Mouse (Mus musculus) adrenal gland, adult 2 months (tissue): Measurements from ENCODE around the gene Tex13c3. TPM values are rescaled to one million over a fixed set of nuclear protein-coding genes. Genes with fewer than 3 reads are reported as not detected.
"Not testable (repeated sequence)": the region's sequence is repeated elsewhere in the genome, so short reads cannot be mapped to it uniquely, and the experiment has no call there.

Experiments
- DNase-seq: peaks from one replicate; pipeline ENCODE4 v3.0.0; 2021
- long read RNA-seq: library from polyadenylated mRNA; stranded (forward); transcript quantifications from one replicate; pipeline ENCODE4 v2.0.0, GENCODE M21; 2021
- polyA plus RNA-seq: library from polyadenylated mRNA; depleted of rRNA; stranded (reverse); fragments of >200 nt; gene quantifications from 2 replicates; pipeline ENCODE4 v1.2.3, GENCODE M21; 2012; rRNA removed
- total RNA-seq, 2 experiments: library from RNA; stranded (reverse); gene quantifications; 2 replicates each; pipeline ENCODE4 v1.2.3; 2021

The Tex13c3 gene
- total RNA-seq = not detected
- polyA plus RNA-seq = not detected in 2 replicates
- long read RNA-seq = 0 reads

DNA sequence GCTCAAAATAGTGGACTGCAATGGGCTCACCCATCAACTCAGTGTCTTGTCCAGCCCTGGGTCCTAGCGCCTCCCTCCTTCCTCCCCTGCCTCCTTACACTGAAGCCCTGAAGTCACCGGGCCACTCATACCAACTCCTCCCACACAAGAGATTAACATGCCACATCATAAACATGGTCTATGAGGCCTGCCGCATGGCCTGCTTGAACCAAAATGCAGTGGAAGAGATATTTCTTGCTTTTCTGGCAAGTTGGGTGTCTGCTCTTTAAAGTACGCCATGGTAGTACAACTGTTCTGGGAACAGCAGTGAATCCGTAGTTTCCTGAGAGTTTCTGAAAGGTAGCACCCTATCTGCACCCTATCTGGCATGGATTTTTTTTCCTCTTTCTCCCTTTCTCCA lies at the start of gene Tex13c3:
Tex13c3 (minus strand) TSS at position 101 of the 400 bp plus-strand sequence.
- not testable (repeated sequence) for DNase-seq

DNA sequence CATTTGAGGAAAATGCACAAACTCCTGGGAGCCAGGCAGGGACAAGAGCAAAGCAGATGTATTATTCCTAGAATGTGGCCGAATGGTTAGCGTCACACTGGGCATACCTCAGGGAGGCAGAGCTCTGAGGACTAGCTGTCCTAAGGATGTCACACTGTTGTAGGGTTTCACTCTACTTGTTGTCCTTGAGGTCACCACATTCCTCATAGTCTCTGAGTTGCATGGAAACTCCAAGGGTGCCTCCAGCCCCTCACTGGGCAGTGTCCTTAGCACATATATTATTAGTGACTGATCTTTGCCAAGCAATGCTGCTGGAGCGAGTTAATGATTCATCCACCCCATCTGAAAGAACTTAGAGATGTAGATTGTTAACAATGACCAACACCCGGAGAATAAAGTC lies 8.6 kb upstream of the Tex13c3 start:
- no peak for DNase-seq
